Comparison of ENCODE assay signal across 10 mouse cellular contexts in genomic region chr6:28460534-28460933, GRCm38 (mm10). TPM values are rescaled to one million over a fixed set of nuclear protein-coding genes. Genes with fewer than 3 reads are reported as not detected.
DNase-seq lines count a peak whose midpoint lies in the region; ATAC-seq and TF ChIP-seq lines count a peak whose summit lies in the region.
"Had no signal": no experiment of that assay in that cellular context is flagged by ENCODE, and none has a peak within 500 bp of the region (broad histone marks: within the 10 kb centered on the region; RNA-seq: fewer than 3 reads in every experiment).

No protein-coding gene starts in this region.

- no peak overlapping the region for H3K27ac ChIP-seq in hindbrain, embryonic 10.5 days
- H3K27ac ChIP-seq in hindbrain, embryonic 14.5 days = no peak overlapping the region
- H3K27ac ChIP-seq in bone marrow, adult 2 months (ENCODE audit: control insufficient read depth, insufficient read depth, low read depth, low read length, poor library complexity) = no peak overlapping the region
- no peak overlapping the region for H3K27ac ChIP-seq in embryonic fibroblast, embryonic 13.5 days (ENCODE audit: insufficient read depth, low read length)
- H3K27ac ChIP-seq in limb, embryonic 11.5 days (replicated peaks; ENCODE audit: low read depth, low read length) = no peak overlapping the region
- H3K27ac ChIP-seq in olfactory bulb, adult 2 months (ENCODE audit: insufficient read depth, low read depth, low read length) = no peak overlapping the region
- H3K27ac ChIP-seq: neural tube, embryonic 12.5 days had no signal

- peak; percentile 55; the same call in 1 of the 2 replicates for TF ChIP-seq CTCF in bone marrow, adult 2 months (IDR thresholded peaks at IDR 0.05; ENCODE audit: control insufficient read depth, insufficient read depth, low read length)
- TF ChIP-seq CTCF in embryonic fibroblast, embryonic 13.5 days (IDR thresholded peaks at IDR 0.05; ENCODE audit: borderline replicate concordance, insufficient read depth, low read length) = peak; percentile 19; the same call in 1 of the 2 replicates
- TF ChIP-seq CTCF in olfactory bulb, adult 2 months (IDR thresholded peaks at IDR 0.05; ENCODE audit: insufficient read depth, low read depth, low read length) = peak; percentile 34; the same call in 1 of the 2 replicates

- no peak for ATAC-seq in hindbrain, embryonic 14.5 days (ENCODE audit: low FRiP score)
- ATAC-seq in limb, embryonic 11.5 days (ENCODE audit: insufficient number of reproducible peaks, low FRiP score, low TSS enrichment, low read depth) = no peak

- DNase-seq in hindbrain, embryonic 10.5 days (ENCODE audit: low spot score) = peak; percentile 56
- DNase-seq in hindbrain, embryonic 14.5 days (ENCODE audit: low spot score) = no peak
- DNase-seq in induced T-regulatory cell, adult 2 months (ENCODE audit: low read depth) = peak; percentile 54
- peak; percentile 72 for DNase-seq in limb, embryonic 11.5 days (ENCODE audit: low spot score)
- peak; percentile 37 for DNase-seq in testis, postnatal 14 days (ENCODE audit: low spot score)

- no peaks in the 10 kb centered on the region for H3K36me3 ChIP-seq in hindbrain, embryonic 10.5 days
- H3K36me3 ChIP-seq in hindbrain, embryonic 14.5 days (replicated peaks; ENCODE audit: control insufficient read depth, insufficient read depth) = no peaks in the 10 kb centered on the region
- no peaks in the 10 kb centered on the region for H3K36me3 ChIP-seq in limb, embryonic 11.5 days (ENCODE audit: control insufficient read depth, insufficient read depth, low read length)
- H3K36me3 ChIP-seq: neural tube, embryonic 12.5 days had no signal

- no peak for TF ChIP-seq POLR2A in bone marrow, adult 2 months (IDR thresholded peaks at IDR 0.05; ENCODE audit: borderline replicate concordance, control insufficient read depth, low read depth, low read length)
- no peak for TF ChIP-seq POLR2A in embryonic fibroblast, embryonic 13.5 days (IDR thresholded peaks at IDR 0.05; ENCODE audit: low read depth, low read length)
- no peak for TF ChIP-seq POLR2A in olfactory bulb, adult 2 months (IDR thresholded peaks at IDR 0.05; ENCODE audit: insufficient read depth, low read depth, low read length)

- H3K4me1 ChIP-seq in hindbrain, embryonic 10.5 days (replicated peaks) = peaks cover 9% of the 10 kb centered on the region; the same call in 1 of the 2 replicates
- H3K4me1 ChIP-seq in hindbrain, embryonic 14.5 days (replicated peaks; ENCODE audit: control insufficient read depth, insufficient read depth, low read length) = no peaks in the 10 kb centered on the region
- peaks cover 3% of the 10 kb centered on the region for H3K4me1 ChIP-seq in bone marrow, adult 2 months (ENCODE audit: control insufficient read depth, insufficient read depth, low read length)
- no peaks in the 10 kb centered on the region for H3K4me1 ChIP-seq in embryonic fibroblast, embryonic 13.5 days (ENCODE audit: control insufficient read depth, insufficient read depth, low read length)
- no peaks in the 10 kb centered on the region for H3K4me1 ChIP-seq in limb, embryonic 11.5 days (ENCODE audit: control insufficient read depth, insufficient read depth, low read length)
- H3K4me1 ChIP-seq in olfactory bulb, adult 2 months (ENCODE audit: control insufficient read depth, insufficient read depth, low read length) = no peaks in the 10 kb centered on the region

- no peak overlapping the region for H3K4me2 ChIP-seq in hindbrain, embryonic 14.5 days (replicated peaks)
- H3K4me2 ChIP-seq in limb, embryonic 11.5 days (ENCODE audit: low read depth, severe bottlenecking) = no peak overlapping the region
- H3K4me2 ChIP-seq: neural tube, embryonic 12.5 days had no signal

- H3K27me3 ChIP-seq in hindbrain, embryonic 10.5 days (ENCODE audit: insufficient read depth, poor library complexity, severe bottlenecking) = no peaks in the 10 kb centered on the region
- no peaks in the 10 kb centered on the region for H3K27me3 ChIP-seq in hindbrain, embryonic 14.5 days (ENCODE audit: control insufficient read depth, insufficient read depth, low read length)
- H3K27me3 ChIP-seq in limb, embryonic 11.5 days (ENCODE audit: control insufficient read depth, insufficient read depth, low read length) = no peaks in the 10 kb centered on the region
- H3K27me3 ChIP-seq: neural tube, embryonic 12.5 days had no signal

- WGBS in hindbrain, embryonic 10.5 days = 13% methylated on average over 5 of the region's 5 CpGs
- 7% methylated on average over 5 of the region's 5 CpGs for WGBS in hindbrain, embryonic 14.5 days
- WGBS in bone marrow, adult 2 months = 6% methylated on average over 5 of the region's 5 CpGs
- 9% methylated on average over 5 of the region's 5 CpGs for WGBS in limb, embryonic 11.5 days
- WGBS in olfactory bulb, adult 2 months = 14% methylated on average over 5 of the region's 5 CpGs

- H3K9me3 ChIP-seq in hindbrain, embryonic 10.5 days = no peaks in the 10 kb centered on the region
- H3K9me3 ChIP-seq in hindbrain, embryonic 14.5 days (ENCODE audit: control insufficient read depth, low read length) = no peaks in the 10 kb centered on the region
- H3K9me3 ChIP-seq in limb, embryonic 11.5 days (ENCODE audit: control insufficient read depth, low read length) = no peaks in the 10 kb centered on the region
- H3K9me3 ChIP-seq: neural tube, embryonic 12.5 days had no signal

- no peak overlapping the region for H3K9ac ChIP-seq in hindbrain, embryonic 14.5 days
- H3K9ac ChIP-seq in limb, embryonic 11.5 days (ENCODE audit: low read length) = no peak overlapping the region
- H3K9ac ChIP-seq: neural tube, embryonic 12.5 days had no signal

- no peak overlapping the region for H3K4me3 ChIP-seq in hindbrain, embryonic 10.5 days
- no peak overlapping the region for H3K4me3 ChIP-seq in hindbrain, embryonic 14.5 days (replicated peaks; ENCODE audit: low read length)
- no peak overlapping the region for H3K4me3 ChIP-seq in bone marrow, adult 2 months (replicated peaks; ENCODE audit: control insufficient read depth, low read depth, low read length)
- H3K4me3 ChIP-seq in embryonic fibroblast, embryonic 13.5 days (ENCODE audit: insufficient read depth, low read length) = no peak overlapping the region
- H3K4me3 ChIP-seq in limb, embryonic 11.5 days (ENCODE audit: low read depth, low read length) = no peak overlapping the region
- no peak overlapping the region for H3K4me3 ChIP-seq in olfactory bulb, adult 2 months (ENCODE audit: insufficient read depth, low read depth, low read length)
- H3K4me3 ChIP-seq: neural tube, embryonic 12.5 days had no signal

RNA-seq across cellular contexts. Expression of gene Pax4, which starts 11.4 kb away (rescaled TPM):
- not detected in 2 replicates for polyA plus RNA-seq in hindbrain, embryonic 10.5 days (2016; fragmentation: Nextera tagmentation; extraction: Ambion mirVana)
- not detected in 2 replicates for polyA plus RNA-seq in hindbrain, embryonic 14.5 days (2014; fragmentation: Nextera tagmentation; extraction: Ambion mirVana)
- not detected in 2 replicates for polyA plus RNA-seq in bone marrow, adult 2 months (2011; ENCODE audit: insufficient read depth, insufficient read length, low replicate concordance, missing spikeins)
- not detected in 2 replicates for polyA plus RNA-seq in embryonic fibroblast, embryonic 13.5 days (2011; ENCODE audit: insufficient read length, low read depth, missing spikeins)
- polyA plus RNA-seq in limb, embryonic 11.5 days (2014; fragmentation: Nextera tagmentation; extraction: Ambion mirVana) = not detected in 2 replicates
- polyA plus RNA-seq in olfactory bulb, adult 2 months (2012; ENCODE audit: insufficient read depth, insufficient read length, low replicate concordance, missing spikeins) = not detected in 2 replicates
- polyA plus RNA-seq: gonadal fat pad, adult 2 months; neural tube, embryonic 12.5 days had no signal

RNA-seq across cellular contexts. Expression of gene Snd1, which starts 14.4 kb away (rescaled TPM):
- polyA plus RNA-seq in hindbrain, embryonic 10.5 days (2016; fragmentation: Nextera tagmentation; extraction: Ambion mirVana) = 112 and 117 TPM in 2 replicates
- 79.1 and 81.6 TPM in 2 replicates for polyA plus RNA-seq in hindbrain, embryonic 14.5 days (2014; fragmentation: Nextera tagmentation; extraction: Ambion mirVana)
- 22.7 and 35.6 TPM in 2 replicates for polyA plus RNA-seq in bone marrow, adult 2 months (2011; ENCODE audit: insufficient read depth, insufficient read length, low replicate concordance, missing spikeins)
- 138 and 140 TPM in 2 replicates for polyA plus RNA-seq in embryonic fibroblast, embryonic 13.5 days (2011; ENCODE audit: insufficient read length, low read depth, missing spikeins)
- 120 and 124 TPM in 2 replicates for polyA plus RNA-seq in limb, embryonic 11.5 days (2014; fragmentation: Nextera tagmentation; extraction: Ambion mirVana)
- not detected in 2 replicates for polyA plus RNA-seq in olfactory bulb, adult 2 months (2012; ENCODE audit: insufficient read depth, insufficient read length, low replicate concordance, missing spikeins)

RNA-seq across cellular contexts. Expression of gene Gcc1, which starts 32.3 kb away (rescaled TPM):
- polyA plus RNA-seq in hindbrain, embryonic 10.5 days (2016; fragmentation: Nextera tagmentation; extraction: Ambion mirVana) = 11.9 and 13.0 TPM in 2 replicates
- 8.6 and 10.2 TPM in 2 replicates for polyA plus RNA-seq in hindbrain, embryonic 14.5 days (2014; fragmentation: Nextera tagmentation; extraction: Ambion mirVana)
- polyA plus RNA-seq in bone marrow, adult 2 months (2011; ENCODE audit: insufficient read depth, insufficient read length, low replicate concordance, missing spikeins) = 6.8 and 7.0 TPM in 2 replicates
- 15.3 and 15.4 TPM in 2 replicates for polyA plus RNA-seq in embryonic fibroblast, embryonic 13.5 days (2011; ENCODE audit: insufficient read length, low read depth, missing spikeins)
- 7.3 and 8.0 TPM in 2 replicates for polyA plus RNA-seq in limb, embryonic 11.5 days (2014; fragmentation: Nextera tagmentation; extraction: Ambion mirVana)
- not detected in 2 replicates for polyA plus RNA-seq in olfactory bulb, adult 2 months (2012; ENCODE audit: insufficient read depth, insufficient read length, low replicate concordance, missing spikeins)

RNA-seq across cellular contexts. Expression of gene Fscn3, which starts 32.9 kb away (rescaled TPM):
- not detected in 2 replicates for polyA plus RNA-seq in hindbrain, embryonic 10.5 days (2016; fragmentation: Nextera tagmentation; extraction: Ambion mirVana)
- not detected in 2 replicates for polyA plus RNA-seq in hindbrain, embryonic 14.5 days (2014; fragmentation: Nextera tagmentation; extraction: Ambion mirVana)
- polyA plus RNA-seq in bone marrow, adult 2 months (2011; ENCODE audit: insufficient read depth, insufficient read length, low replicate concordance, missing spikeins) = not detected in 2 replicates
- not detected in 2 replicates for polyA plus RNA-seq in embryonic fibroblast, embryonic 13.5 days (2011; ENCODE audit: insufficient read length, low read depth, missing spikeins)
- polyA plus RNA-seq in limb, embryonic 11.5 days (2014; fragmentation: Nextera tagmentation; extraction: Ambion mirVana) = not detected in 2 replicates
- not detected in 2 replicates for polyA plus RNA-seq in olfactory bulb, adult 2 months (2012; ENCODE audit: insufficient read depth, insufficient read length, low replicate concordance, missing spikeins)
- polyA plus RNA-seq: neural tube, embryonic 12.5 days had no signal

RNA-seq across cellular contexts. Expression of gene Arf5, which starts 37.2 kb away (rescaled TPM):
- 302 and 343 TPM in 2 replicates for polyA plus RNA-seq in hindbrain, embryonic 10.5 days (2016; fragmentation: Nextera tagmentation; extraction: Ambion mirVana)
- 417 and 419 TPM in 2 replicates for polyA plus RNA-seq in hindbrain, embryonic 14.5 days (2014; fragmentation: Nextera tagmentation; extraction: Ambion mirVana)
- polyA plus RNA-seq in bone marrow, adult 2 months (2011; ENCODE audit: insufficient read depth, insufficient read length, low replicate concordance, missing spikeins) = 529 and 753 TPM in 2 replicates
- polyA plus RNA-seq in embryonic fibroblast, embryonic 13.5 days (2011; ENCODE audit: insufficient read length, low read depth, missing spikeins) = 103 and 128 TPM in 2 replicates
- 302 and 320 TPM in 2 replicates for polyA plus RNA-seq in limb, embryonic 11.5 days (2014; fragmentation: Nextera tagmentation; extraction: Ambion mirVana)
- polyA plus RNA-seq in olfactory bulb, adult 2 months (2012; ENCODE audit: insufficient read depth, insufficient read length, low replicate concordance, missing spikeins) = not detected in 2 replicates
